Mouse (Mus musculus): ENCODE measurements around the gene Atad5. TPM values are rescaled to one million over a fixed set of nuclear protein-coding genes. Genes with fewer than 3 reads are reported as not detected.
A peak's percentile ranks its signal among the peaks of the same experiment; 100 is the strongest.
"Not testable (repeated sequence)": the region's sequence is repeated elsewhere in the genome, so short reads cannot be mapped to it uniquely, and the experiment has no call there.

Atad5 gene
- polyA plus RNA-seq, 1 experiment = 0.75 TPM

GRCm38 (mm10) chr11:80104407-80104806 is 15.2 kb downstream of the Atad5 start:
- Histone ChIP-seq H3K4me1 (ENCODE audit: control insufficient read depth, insufficient read depth, insufficient read length, low read length) (no peaks in the 10 kb centered on the region), H3K4me3 (ENCODE audit: insufficient read depth, low read depth, low read length) (no peak overlapping the region), H3K27ac (replicated peaks; ENCODE audit: low read depth, low read length) (no peak overlapping the region)

GRCm38 (mm10) chr11:80116411-80116810 is 27.2 kb downstream of the Atad5 start:
- H3K4me1 ChIP-seq (ENCODE audit: control insufficient read depth, insufficient read depth, insufficient read length, low read length) = no peaks in the 10 kb centered on the region
- no peak overlapping the region for H3K27ac ChIP-seq (replicated peaks; ENCODE audit: low read depth, low read length)
- no peak overlapping the region for H3K4me3 ChIP-seq (ENCODE audit: insufficient read depth, low read depth, low read length)

GRCm38 (mm10) chr11:80132050-80132449 is 42.9 kb downstream of the Atad5 start:
- Histone ChIP-seq H3K4me1 (ENCODE audit: control insufficient read depth, insufficient read depth, insufficient read length, low read length) (no peaks in the 10 kb centered on the region), H3K4me3 (ENCODE audit: insufficient read depth, low read depth, low read length) (no peak overlapping the region), H3K27ac (replicated peaks; ENCODE audit: low read depth, low read length) (no peak overlapping the region)

GRCm38 (mm10) chr11:80134744-80135143 is 45.5 kb downstream of the Atad5 start:
- Histone ChIP-seq H3K27ac (replicated peaks; ENCODE audit: low read depth, low read length) (no peak overlapping the region), H3K4me3 (ENCODE audit: insufficient read depth, low read depth, low read length) (no peak overlapping the region), H3K4me1 (ENCODE audit: control insufficient read depth, insufficient read depth, insufficient read length, low read length) (no peaks in the 10 kb centered on the region)

GRCm38 (mm10) chr11:80135954-80136683 is 46.9 kb downstream of the Atad5 start:
- H3K27ac ChIP-seq (replicated peaks; ENCODE audit: low read depth, low read length) = no peak overlapping the region
- no peaks in the 10 kb centered on the region for H3K4me1 ChIP-seq (ENCODE audit: control insufficient read depth, insufficient read depth, insufficient read length, low read length)

GRCm38 (mm10) chr11:80136786-80137185 is 47.6 kb downstream of the Atad5 start:
- Histone ChIP-seq H3K27ac (replicated peaks; ENCODE audit: low read depth, low read length) (no peak overlapping the region), H3K4me3 (ENCODE audit: insufficient read depth, low read depth, low read length) (no peak overlapping the region), H3K4me1 (ENCODE audit: control insufficient read depth, insufficient read depth, insufficient read length, low read length) (no peaks in the 10 kb centered on the region)

More at GRCm38 (mm10) chr11:80135954-80136683, 46.9 kb downstream of the Atad5 start:
- H3K4me3 ChIP-seq (ENCODE audit: insufficient read depth, low read depth, low read length) = no peak overlapping the region

- Histone ChIP-seq H3K4me1 (ENCODE audit: control insufficient read depth, insufficient read depth, insufficient read length, low read length) (no peaks in the 10 kb centered on the region), H3K27ac (replicated peaks; ENCODE audit: low read depth, low read length) (no peak overlapping the region), H3K4me3 (ENCODE audit: insufficient read depth, low read depth, low read length) (no peak overlapping the region)
These were observed 48.6 kb downstream of the Atad5 start for GRCm38 (mm10) chr11:80137773-80138172.

GRCm38 (mm10) chr11:80141825-80142521 is 52.8 kb downstream of the Atad5 start, which contains the start of gene Tefm:
Tefm (minus strand) TSS chr11:80142175.
- Histone ChIP-seq H3K27ac (replicated peaks; ENCODE audit: low read depth, low read length) (peak within 1 kb of the TSS; percentile 75), H3K4me1 (ENCODE audit: control insufficient read depth, insufficient read depth, insufficient read length, low read length) (no peaks in the 10 kb centered on the region), H3K4me3 (ENCODE audit: insufficient read depth, low read depth, low read length) (peak within 1 kb of the TSS; percentile 89)

- no peak overlapping the region for H3K4me3 ChIP-seq (ENCODE audit: insufficient read depth, low read depth, low read length)
These were observed 53.7 kb downstream of the Atad5 start for GRCm38 (mm10) chr11:80142872-80143271.

GRCm38 (mm10) chr11:80145787-80146275 is 56.6 kb downstream of the Atad5 start:
- Histone ChIP-seq H3K27ac (replicated peaks; ENCODE audit: low read depth, low read length) (peak overlapping the region; percentile 75), H3K4me1 (ENCODE audit: control insufficient read depth, insufficient read depth, insufficient read length, low read length) (peaks cover 2% of the 10 kb centered on the region), H3K4me3 (ENCODE audit: insufficient read depth, low read depth, low read length) (no peak overlapping the region)

More at GRCm38 (mm10) chr11:80142872-80143271, 53.7 kb downstream of the Atad5 start:
- Histone ChIP-seq H3K27ac (replicated peaks; ENCODE audit: low read depth, low read length) (no peak overlapping the region), H3K4me1 (ENCODE audit: control insufficient read depth, insufficient read depth, insufficient read length, low read length) (peaks cover 2% of the 10 kb centered on the region; the same call in 1 of the 2 replicates)

- H3K27ac ChIP-seq (replicated peaks; ENCODE audit: low read depth, low read length) = 0 out of 2 replicates have a peak overlapping the region, but pooled peaks have one; percentile 28
- no peak overlapping the region for H3K4me3 ChIP-seq (ENCODE audit: insufficient read depth, low read depth, low read length)
- H3K4me1 ChIP-seq (ENCODE audit: control insufficient read depth, insufficient read depth, insufficient read length, low read length) = peaks cover 2% of the 10 kb centered on the region
These were observed 58.5 kb downstream of the Atad5 start for GRCm38 (mm10) chr11:80147748-80148147.

GRCm38 (mm10) chr11:80148313-80148712 is 59.1 kb downstream of the Atad5 start:
- H3K27ac ChIP-seq (replicated peaks; ENCODE audit: low read depth, low read length) = no peak overlapping the region
- H3K4me1 ChIP-seq (ENCODE audit: control insufficient read depth, insufficient read depth, insufficient read length, low read length) = peaks cover 2% of the 10 kb centered on the region
- no peak overlapping the region for H3K4me3 ChIP-seq (ENCODE audit: insufficient read depth, low read depth, low read length)

GRCm38 (mm10) chr11:80148974-80149373 is 59.8 kb downstream of the Atad5 start:
- not testable (repeated sequence) for H3K4me3 ChIP-seq (ENCODE audit: insufficient read depth, low read depth, low read length); H3K27ac ChIP-seq (replicated peaks; ENCODE audit: low read depth, low read length); H3K4me1 ChIP-seq (ENCODE audit: control insufficient read depth, insufficient read depth, insufficient read length, low read length)

- Histone ChIP-seq H3K4me3 (ENCODE audit: insufficient read depth, low read depth, low read length) (no peak overlapping the region), H3K27ac (replicated peaks; ENCODE audit: low read depth, low read length) (no peak overlapping the region), H3K4me1 (ENCODE audit: control insufficient read depth, insufficient read depth, insufficient read length, low read length) (peaks cover 2% of the 10 kb centered on the region)
These were observed 60.3 kb downstream of the Atad5 start for GRCm38 (mm10) chr11:80149412-80150023.

- H3K27ac ChIP-seq (replicated peaks; ENCODE audit: low read depth, low read length) = no peak overlapping the region
- H3K4me3 ChIP-seq (ENCODE audit: insufficient read depth, low read depth, low read length) = no peak overlapping the region
- peaks cover 2% of the 10 kb centered on the region for H3K4me1 ChIP-seq (ENCODE audit: control insufficient read depth, insufficient read depth, insufficient read length, low read length)
These were observed 61.4 kb downstream of the Atad5 start for GRCm38 (mm10) chr11:80150566-80150965.
